Mouse (Mus musculus) megakaryocyte-erythroid progenitor cell, adult 5-6 weeks (primary cell): Measurements from ENCODE around the gene Gm8237. TPM values are rescaled to one million over a fixed set of nuclear protein-coding genes. Genes with fewer than 3 reads are reported as not detected.
"Not testable (repeated sequence)": the region's sequence is repeated elsewhere in the genome, so short reads cannot be mapped to it uniquely, and the experiment has no call there.

Experiments
- ATAC-seq: replicated peaks from 2 replicates; pipeline ENCODE4 v1.8.0; 2016; ENCODE audit warnings: mild to moderate bottlenecking, inconsistent platforms; ENCODE audit not compliant: severe bottlenecking, poor library complexity, low FRiP score, low TSS enrichment
- total RNA-seq, 2 experiments: library from RNA; stranded (forward) in 1 of 2; stranded (reverse) in 1 of 2; fragments of 200-1000, 215-1000 nt in 1 of 2; fragments of >200 nt in 1 of 2; fragmentation: Nextera tagmentation in 1 of 2; gene quantifications; 2 replicates each; pipeline ENCODE4 v1.2.3; 2014 to 2017

The Gm8237 gene
- not detected in 2 replicates for total RNA-seq (2014; fragmentation: Nextera tagmentation)
- total RNA-seq (2017): not detected in 2 replicates

GRCm38 (mm10) chr14:5880241-5880640 is at the start of gene Gm8237:
Gm8237 (minus strand) TSS chr14:5880382.
- ATAC-seq: not testable (repeated sequence)

GRCm38 (mm10) chr14:5923276-5923675 is 43.1 kb upstream of the Gm8237 start:
- not testable (repeated sequence) for ATAC-seq

- ATAC-seq: not testable (repeated sequence)
Measured at GRCm38 (mm10) chr14:5918330-5918942, 38.3 kb upstream of the Gm8237 start.

- not testable (repeated sequence) for ATAC-seq
Measured at GRCm38 (mm10) chr14:5913701-5914100, 33.5 kb upstream of the Gm8237 start.

- not testable (repeated sequence) for ATAC-seq
Measured at GRCm38 (mm10) chr14:5879791-5880190, 391 bp downstream of the Gm8237 start.

- ATAC-seq: not testable (repeated sequence)
Measured at GRCm38 (mm10) chr14:5879136-5879535, 1.0 kb downstream of the Gm8237 start.

- not testable (repeated sequence) for ATAC-seq
Measured at GRCm38 (mm10) chr14:5855911-5856310, 24.3 kb downstream of the Gm8237 start.

GRCm38 (mm10) chr14:5830229-5830628 is 50.0 kb downstream of the Gm8237 start, which contains the start of gene Gm3424:
Gm3424 (minus strand) TSS chr14:5830329.
- ATAC-seq: not testable (repeated sequence)

- ATAC-seq: not testable (repeated sequence)
Measured at GRCm38 (mm10) chr14:5812699-5813356, 67.4 kb downstream of the Gm8237 start.

Other genes with a start within 250 kb of the Gm8237 start
- not detected in 2 replicates for gene Gm8265, start 247.4 kb downstream of the Gm8237 start, total RNA-seq (2014; fragmentation: Nextera tagmentation)
- not detected in 2 replicates for gene Gm8265, start 247.4 kb downstream of the Gm8237 start, total RNA-seq (2017)
- not detected in 2 replicates for gene Gm9603, start 192.9 kb downstream of the Gm8237 start, total RNA-seq (2014; fragmentation: Nextera tagmentation)
- gene Gm9603, start 192.9 kb downstream of the Gm8237 start, total RNA-seq (2017): not detected in 2 replicates
- gene Gm3373, start 138.8 kb downstream of the Gm8237 start, total RNA-seq (2014; fragmentation: Nextera tagmentation): not detected in 2 replicates
- not detected in 2 replicates for gene Gm3373, start 138.8 kb downstream of the Gm8237 start, total RNA-seq (2017)
- not detected in 2 replicates for gene Gm3383, start 72.4 kb downstream of the Gm8237 start, total RNA-seq (2014; fragmentation: Nextera tagmentation)
- gene Gm3383, start 72.4 kb downstream of the Gm8237 start, total RNA-seq (2017): not detected in 2 replicates
- not detected in 2 replicates for gene Gm3424, start 50.1 kb downstream of the Gm8237 start, total RNA-seq (2014; fragmentation: Nextera tagmentation)
- gene Gm3424, start 50.1 kb downstream of the Gm8237 start, total RNA-seq (2017): not detected in 2 replicates
- gene Gm3248, start 81.4 kb upstream of the Gm8237 start, total RNA-seq (2014; fragmentation: Nextera tagmentation): not detected in 2 replicates
- not detected in 2 replicates for gene Gm3248, start 81.4 kb upstream of the Gm8237 start, total RNA-seq (2017)
- gene Gm3453, start 98.8 kb upstream of the Gm8237 start, total RNA-seq (2014; fragmentation: Nextera tagmentation): not detected in 2 replicates
- not detected in 2 replicates for gene Gm3453, start 98.8 kb upstream of the Gm8237 start, total RNA-seq (2017)
- gene Gm6337, start 177.9 kb upstream of the Gm8237 start, total RNA-seq (2014; fragmentation: Nextera tagmentation): not detected in 2 replicates
- gene Gm6337, start 177.9 kb upstream of the Gm8237 start, total RNA-seq (2017): not detected in 2 replicates
- not detected in 2 replicates for gene Gm8206, start 213.6 kb upstream of the Gm8237 start, total RNA-seq (2014; fragmentation: Nextera tagmentation)
- gene Gm8206, start 213.6 kb upstream of the Gm8237 start, total RNA-seq (2017): not detected in 2 replicates
- gene Gm3468, start 228.3 kb upstream of the Gm8237 start, total RNA-seq (2014; fragmentation: Nextera tagmentation): not detected in 2 replicates
- 0.65 TPM in 1 of 2 replicates, not detected in the other for gene Gm3468, start 228.3 kb upstream of the Gm8237 start, total RNA-seq (2017)
- gene Gm3476, start 245.4 kb upstream of the Gm8237 start, total RNA-seq (2014; fragmentation: Nextera tagmentation): not detected in 2 replicates
- not detected in 2 replicates for gene Gm3476, start 245.4 kb upstream of the Gm8237 start, total RNA-seq (2017)